ENCODE assay signal across 19 mouse cellular contexts in genomic region chr9:117008194-117008593, GRCm38 (mm10).
"Had no signal": no experiment of that assay in that cellular context is flagged by ENCODE, and none has a peak within 500 bp of the region (broad histone marks: within the 10 kb centered on the region; RNA-seq: fewer than 3 reads in every experiment).

No protein-coding gene starts in this region.

- ATAC-seq: midbrain, embryonic 16.5 days had no signal

- H3K9ac ChIP-seq: limb, embryonic 12.5 days; liver, embryonic 15.5 days; lung, embryonic 14.5 days; midbrain, embryonic 12.5 days; neural tube, embryonic 13.5 days had no signal

- H3K4me2 ChIP-seq: limb, embryonic 12.5 days; liver, embryonic 15.5 days; lung, embryonic 14.5 days; midbrain, embryonic 12.5 days; neural tube, embryonic 13.5 days had no signal

- H3K36me3 ChIP-seq: limb, embryonic 12.5 days; liver, embryonic 15.5 days; midbrain, embryonic 12.5 days; neural tube, embryonic 13.5 days had no signal

- H3K27me3 ChIP-seq: limb, embryonic 12.5 days; liver, embryonic 15.5 days; megakaryocyte, embryonic 14.5 days; midbrain, embryonic 12.5 days; neural tube, embryonic 13.5 days had no signal

- H3K9me3 ChIP-seq: limb, embryonic 12.5 days; liver, embryonic 15.5 days; midbrain, embryonic 12.5 days; neural tube, embryonic 13.5 days had no signal

- DNase-seq: kidney, adult 18-20 months; kidney, postnatal 10 days; layer of hippocampus, adult 9-11 months; layer of hippocampus, postnatal 36 days; liver; lung, embryonic 14.5 days; lung, postnatal 14 days; retina, postnatal 1 day; right cerebral cortex, postnatal 4 days; spleen, adult 18-20 months; thymus, adult 18-20 months; thymus, postnatal 14 days had no signal

- H3K27ac ChIP-seq: limb, embryonic 12.5 days; liver, embryonic 15.5 days; macrophage; midbrain, embryonic 12.5 days; neural tube, embryonic 13.5 days had no signal

- H3K4me3 ChIP-seq: limb, embryonic 12.5 days; liver, embryonic 15.5 days; megakaryocyte, embryonic 14.5 days; midbrain, embryonic 12.5 days; neural tube, embryonic 13.5 days had no signal

- H3K4me1 ChIP-seq: limb, embryonic 12.5 days; liver, embryonic 15.5 days; megakaryocyte, embryonic 14.5 days; midbrain, embryonic 12.5 days had no signal
